Mouse (Mus musculus) heart, postnatal 0 days (tissue): ENCODE measurements around the gene Ccl8.

Experiments used
- CTCF ChIP-seq: IDR thresholded peaks from 2 replicates; pipeline ENCODE4 v1.5.1; 2016; ENCODE audit warnings: antibody characterized with exemption, control low read depth, low read depth
- EP300 ChIP-seq: IDR thresholded peaks from 2 replicates; pipeline ENCODE4 v1.6.1; 2016; ENCODE audit warnings: antibody characterized with exemption, low read depth

GRCm38 (mm10) chr11:82163285-82163684 is 48.3 kb downstream of the Ccl8 start:
- TF ChIP-seq CTCF (no peak), EP300 (no peak)
